Mouse (Mus musculus) retina, postnatal 1 day (tissue): ENCODE results near the gene Mpg.

Experiments used
- DNase-seq: peaks from one replicate; pipeline ENCODE4 v3.0.0-alpha.2; 2012

Gene Mpg

DNA sequence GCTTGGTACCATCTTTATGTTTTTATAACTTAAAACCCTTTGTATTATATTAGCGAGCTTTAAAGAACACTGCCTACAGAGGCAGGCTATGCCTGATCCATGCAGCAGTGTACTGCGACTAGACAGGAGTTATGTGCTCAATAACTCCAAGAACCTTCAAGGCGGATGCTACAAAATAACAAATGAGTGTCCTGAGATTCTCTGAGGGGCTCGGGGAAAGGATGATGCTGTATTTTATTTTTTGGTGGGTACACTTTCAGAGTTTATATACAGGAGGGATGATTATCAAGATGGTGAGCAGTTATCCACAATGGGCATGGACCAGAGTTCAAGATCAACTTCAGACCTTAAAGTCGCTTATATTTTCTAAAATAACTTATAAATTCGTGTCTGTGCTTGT, 40.5 kb downstream of the Mpg start:
- no peak for DNase-seq

DNA sequence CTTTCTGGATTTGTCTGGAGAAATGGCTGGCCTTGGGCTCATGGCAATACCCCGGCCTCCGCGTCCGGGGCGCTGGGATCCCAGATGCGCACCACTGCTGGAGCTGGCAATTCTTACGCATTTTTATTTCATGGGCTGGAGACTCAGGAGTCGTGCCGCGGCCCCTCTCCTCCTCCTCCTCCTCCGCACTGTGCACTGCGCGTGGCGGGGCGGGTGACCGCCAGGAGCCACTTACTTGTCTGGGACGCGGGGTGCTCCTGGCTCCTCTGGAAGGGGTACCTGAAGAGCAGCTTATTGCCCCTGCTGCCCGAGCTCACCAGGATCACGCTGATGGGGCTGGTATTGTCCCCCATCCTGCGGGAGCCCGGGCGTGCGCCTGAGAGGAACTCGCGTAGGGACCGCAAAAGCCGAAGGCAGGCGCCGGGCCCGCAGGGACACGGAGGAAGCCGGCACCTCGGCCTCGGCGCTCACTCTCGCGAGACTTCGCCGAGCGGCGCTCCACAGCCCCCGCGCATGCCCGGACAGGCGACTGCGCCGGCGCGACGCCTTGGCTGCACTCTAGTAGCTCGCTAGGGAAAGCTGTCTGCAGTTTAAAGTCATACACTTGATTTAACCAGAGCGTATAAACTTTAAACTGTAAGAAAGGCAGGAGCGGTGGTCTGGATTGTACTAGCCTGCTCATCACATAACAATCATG, 41.0 kb downstream of the Mpg start, which contains the start of gene Nprl3:
TSS of gene Nprl3 (minus strand) at position 520 of the 697 bp plus-strand sequence.
- DNase-seq: peak; percentile 96

DNA sequence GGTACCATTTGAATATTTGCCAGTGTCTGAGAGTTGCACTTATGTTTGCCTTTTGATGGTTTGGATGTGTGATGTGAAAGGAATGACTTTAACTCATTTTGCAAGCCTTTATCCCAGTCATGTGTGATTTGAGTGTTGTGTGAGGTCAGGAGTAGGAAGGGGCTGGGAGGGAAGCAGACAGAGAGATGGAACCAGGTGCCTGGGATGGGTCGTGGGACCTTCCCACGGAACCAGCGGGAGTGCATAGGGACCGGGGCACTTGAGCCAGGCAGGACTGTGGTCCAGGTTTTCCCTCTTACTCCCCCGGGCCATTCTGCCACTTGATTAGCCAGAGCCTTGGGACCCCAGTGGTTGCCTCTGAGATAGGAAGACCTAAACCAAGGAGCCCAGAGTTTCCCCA, 41.7 kb downstream of the Mpg start:
- DNase-seq: peak; percentile 60

DNA sequence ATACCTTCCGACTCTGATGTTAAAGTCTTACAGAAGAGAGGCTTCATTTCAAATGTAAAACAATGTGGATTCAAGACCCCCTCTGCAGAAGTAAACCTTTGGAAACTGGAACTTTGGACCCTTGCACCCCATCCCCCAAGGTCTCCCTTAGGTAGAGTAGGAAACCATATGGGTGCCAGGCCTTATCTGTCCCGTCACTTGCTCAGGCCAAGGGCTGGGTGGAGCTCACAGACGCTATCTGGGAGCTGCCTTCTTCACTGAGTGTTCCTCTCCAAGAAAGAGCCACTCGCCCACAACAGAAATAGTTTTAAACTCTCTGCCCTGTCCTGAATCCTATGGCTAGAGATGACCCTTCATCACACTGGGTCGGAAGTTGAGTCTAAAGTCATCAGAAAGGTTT, 42.6 kb downstream of the Mpg start:
- DNase-seq: no peak

DNA sequence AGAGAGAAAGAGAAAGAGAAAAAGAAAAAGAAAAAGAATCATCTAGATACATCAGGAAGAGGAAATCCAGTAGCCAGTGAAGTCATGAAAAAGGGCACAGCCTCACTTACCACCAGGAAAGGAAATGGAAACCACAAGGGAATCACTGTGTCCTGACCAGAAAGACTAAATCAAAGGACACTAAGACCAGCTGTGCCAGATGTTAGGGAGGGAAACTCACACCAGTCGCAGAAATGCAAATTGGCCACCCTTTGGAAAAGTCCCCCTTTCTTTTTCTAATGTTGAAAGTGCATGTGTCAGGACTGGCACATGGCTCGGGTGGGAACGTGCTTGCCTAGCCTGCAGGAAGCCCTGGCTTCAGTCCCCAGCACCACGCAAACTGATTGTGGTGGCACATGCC, 44.9 kb downstream of the Mpg start:
- DNase-seq: no peak

DNA sequence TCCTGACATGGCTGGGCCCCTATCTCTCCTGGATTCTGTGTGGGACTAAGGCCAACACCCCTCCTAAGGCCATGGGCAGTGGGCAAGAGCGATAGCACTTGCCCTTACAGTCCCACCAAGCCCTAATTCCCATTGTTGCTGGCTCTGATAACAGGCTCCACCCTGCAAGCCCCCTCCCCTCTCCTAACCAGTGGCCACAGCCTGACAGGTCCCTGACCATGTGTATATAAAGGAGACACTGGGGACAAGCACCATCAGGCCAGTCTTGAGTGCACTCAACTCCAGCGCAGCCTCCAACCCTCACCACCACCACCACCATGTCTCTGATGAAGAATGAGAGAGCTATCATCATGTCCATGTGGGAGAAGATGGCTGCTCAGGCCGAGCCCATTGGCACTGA, 50.0 kb downstream of the Mpg start, which contains the start of gene Hba-x:
TSS of gene Hba-x (plus strand) at position 54 of the 400 bp plus-strand sequence.
- DNase-seq: no peak

DNA sequence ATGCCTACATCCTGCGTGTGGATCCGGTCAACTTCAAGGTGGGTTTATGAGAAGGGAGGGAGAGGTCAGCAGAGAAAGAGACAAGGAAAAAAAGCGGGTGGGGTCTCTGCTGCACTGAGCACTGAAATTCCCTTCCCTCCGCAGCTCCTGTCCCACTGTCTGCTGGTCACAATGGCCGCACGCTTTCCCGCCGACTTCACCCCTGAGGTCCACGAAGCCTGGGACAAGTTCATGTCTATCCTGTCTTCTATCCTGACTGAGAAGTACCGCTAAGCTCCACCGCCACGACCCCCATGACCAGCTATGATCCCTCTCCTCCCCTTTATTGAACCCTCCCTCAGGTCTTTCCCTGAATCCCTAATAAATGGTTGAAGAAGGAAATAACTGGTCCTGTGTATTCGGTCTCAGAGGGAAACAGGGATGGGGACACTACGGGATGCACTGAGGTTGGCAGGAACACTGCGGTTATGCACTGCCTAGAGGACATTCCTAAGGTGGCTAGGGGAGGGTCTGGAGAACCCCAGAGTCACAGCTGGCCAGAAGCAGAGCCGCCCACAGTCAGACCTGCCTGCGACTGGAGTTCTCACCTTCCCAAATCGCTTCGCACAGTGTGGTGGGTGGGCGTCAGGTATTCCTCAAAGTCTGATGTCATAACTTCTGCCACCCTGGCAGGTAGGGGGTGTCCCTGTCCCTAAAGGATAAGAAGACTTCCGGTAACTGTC, 51.6 kb downstream of the Mpg start:
- no peak for DNase-seq

DNA sequence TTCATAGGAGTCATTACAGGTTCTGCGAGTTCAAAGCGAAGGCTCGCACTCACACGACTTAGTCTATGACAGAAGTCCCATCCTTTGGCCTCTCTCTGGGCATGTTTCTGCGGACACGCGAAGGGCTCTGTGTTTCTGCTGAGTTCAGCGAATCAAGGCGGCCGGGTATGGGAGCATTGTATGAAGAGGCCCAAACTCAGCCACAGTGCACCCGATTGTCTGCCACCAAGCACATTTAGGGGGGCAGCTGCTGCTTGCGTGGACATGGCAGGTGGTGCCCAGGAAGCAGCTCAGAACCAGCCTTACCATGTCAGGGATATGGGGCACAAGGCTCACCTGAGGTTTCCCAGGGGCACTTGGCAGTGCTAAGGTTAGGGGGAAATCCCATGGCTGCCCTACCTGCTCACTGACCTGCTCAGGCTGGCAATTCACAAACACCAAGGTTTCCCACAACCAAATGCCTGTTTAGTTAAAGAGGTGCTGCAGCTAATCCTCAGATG, 52.2 kb downstream of the Mpg start:
- DNase-seq: no peak

DNA sequence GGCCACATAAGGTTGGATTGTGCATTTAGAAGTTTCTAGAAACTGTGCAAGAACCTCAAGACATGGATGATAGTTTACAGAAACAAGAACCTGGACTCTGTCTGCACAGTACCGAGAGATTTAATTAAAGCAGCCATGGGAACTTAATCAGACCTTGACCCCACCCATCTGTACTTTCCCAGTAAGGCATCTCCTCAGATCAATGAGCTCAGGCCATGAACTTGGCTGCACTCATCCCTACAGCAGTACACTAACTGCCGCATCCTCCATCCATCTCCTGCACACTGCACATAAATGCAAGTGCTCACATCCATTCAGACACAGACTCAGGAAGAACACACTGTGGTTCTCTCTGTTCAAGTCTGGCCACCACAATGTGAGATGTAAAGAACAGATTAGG, 54.3 kb downstream of the Mpg start:
- no peak for DNase-seq

DNA sequence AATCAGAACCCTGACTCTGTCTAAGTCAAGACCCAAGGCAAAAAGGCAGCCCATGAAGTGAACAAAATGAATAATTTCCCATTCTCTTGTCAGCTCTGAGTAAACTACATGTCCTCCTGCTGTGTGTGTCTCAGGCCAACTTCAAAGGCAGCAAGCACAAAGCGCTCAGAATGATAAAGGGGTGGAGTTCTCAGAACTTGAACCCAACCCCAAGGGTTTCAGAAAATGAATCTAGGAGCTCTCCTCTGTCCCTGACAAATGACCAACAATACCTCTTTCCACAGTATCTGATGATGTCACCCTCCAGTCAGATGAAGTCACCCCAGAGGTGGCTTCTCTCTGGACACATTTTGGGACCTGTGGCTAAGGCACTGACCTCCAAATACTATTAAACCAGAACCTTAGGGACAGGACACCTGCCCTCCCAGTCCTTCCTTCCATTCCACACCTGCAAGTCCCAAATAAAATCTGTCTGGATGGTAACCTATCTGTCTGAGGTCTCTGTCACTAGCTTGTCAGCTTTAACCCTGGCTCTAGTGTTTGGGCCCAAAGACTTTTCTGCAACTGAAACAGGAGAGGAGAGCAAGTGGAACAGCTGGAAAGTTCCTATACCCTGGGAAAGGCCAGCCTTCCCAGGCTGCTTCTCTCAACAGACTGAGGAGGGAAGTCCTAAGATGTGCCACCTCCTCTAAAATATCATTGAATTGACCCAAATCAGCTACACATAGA, 55.3 kb downstream of the Mpg start:
- DNase-seq: no peak
